Mouse (Mus musculus) cerebellum, adult 9-11 months (tissue): Measurements from ENCODE around the gene Smim17.
"Not testable (repeated sequence)": the region's sequence is repeated elsewhere in the genome, so short reads cannot be mapped to it uniquely, and the experiment has no call there.

Experiments
- DNase-seq: peaks from one replicate; pipeline ENCODE4 v3.0.0; 2022

Smim17 gene

DNA sequence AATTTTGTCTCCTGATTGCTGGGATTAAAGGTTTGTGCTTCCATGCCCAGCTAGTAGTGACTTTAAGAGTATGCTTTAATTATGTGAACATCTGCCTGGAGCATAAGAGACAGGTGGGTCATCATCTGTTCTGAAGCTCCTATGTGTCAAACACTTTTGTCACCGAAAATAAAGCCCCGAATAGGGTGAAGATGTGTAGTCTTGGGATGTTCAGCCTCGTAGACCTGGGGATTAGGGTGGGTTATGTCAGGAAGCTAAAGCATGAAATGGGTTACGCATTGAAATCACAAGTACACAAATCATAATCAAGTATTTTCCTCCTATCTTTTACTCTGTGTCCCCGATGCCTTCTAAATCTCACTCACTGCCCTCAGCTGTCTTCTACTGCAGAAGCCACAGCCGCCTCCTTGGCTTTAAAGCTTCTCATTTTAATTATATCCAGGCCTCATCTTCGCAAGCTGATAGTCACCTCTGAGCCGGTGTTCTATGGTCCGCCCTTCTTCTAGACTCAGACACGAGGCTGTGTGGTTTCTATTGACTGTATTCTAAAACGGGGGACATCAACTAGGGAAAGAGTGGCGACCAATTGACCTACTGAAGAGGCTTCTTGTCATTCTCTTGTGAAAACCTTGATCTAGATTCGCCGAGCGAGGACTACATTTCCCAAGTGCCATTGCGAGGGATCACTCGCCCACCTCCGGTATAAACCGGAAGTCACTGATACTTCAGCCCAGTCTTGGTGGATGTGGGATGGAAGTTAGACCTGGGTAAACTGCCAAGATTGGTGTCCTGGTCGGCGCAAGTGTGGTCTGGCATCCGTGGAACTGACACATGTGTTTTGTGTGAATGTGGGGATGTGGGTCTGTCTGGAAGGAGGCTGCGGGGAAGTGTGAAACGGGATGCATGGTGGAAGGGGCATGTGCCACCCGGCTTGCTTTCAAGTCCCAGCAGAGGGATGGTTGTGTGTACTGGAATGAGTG, at the start of gene Smim17:
Gene Smim17, plus strand, starts transcription at position 720 of the 980 bp plus-strand sequence.
- peak; percentile 80 for DNase-seq

DNA sequence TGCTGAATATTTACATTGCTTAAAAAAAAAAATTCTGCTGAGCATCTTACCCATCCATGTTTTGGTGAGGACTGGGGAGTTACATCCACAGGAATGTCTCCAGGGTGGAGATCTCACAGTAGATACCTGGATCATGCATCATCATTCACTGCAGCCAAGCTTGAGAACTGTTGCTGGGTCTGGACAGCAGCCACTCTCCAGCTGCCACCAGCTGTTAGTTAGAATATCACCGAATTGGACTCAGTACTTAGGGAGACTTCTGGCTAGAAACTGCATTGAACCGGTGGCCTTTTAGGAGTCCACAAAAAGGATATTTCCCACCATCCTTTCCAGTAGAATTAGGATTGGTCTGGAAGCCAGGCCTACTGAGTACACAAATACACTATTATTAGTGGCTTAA, 40.4 kb upstream of the Smim17 start:
- DNase-seq: no peak

GRCm38 (mm10) chr7:6358937-6359590, 39.5 kb upstream of the Smim17 start:
- DNase-seq: peak; percentile 55

- peak; percentile 54 for DNase-seq
These were observed 37.9 kb upstream of the Smim17 start for GRCm38 (mm10) chr7:6360477-6361060.

- peak; percentile 52 for DNase-seq
These were observed 36.8 kb upstream of the Smim17 start for GRCm38 (mm10) chr7:6361756-6362155.

DNA sequence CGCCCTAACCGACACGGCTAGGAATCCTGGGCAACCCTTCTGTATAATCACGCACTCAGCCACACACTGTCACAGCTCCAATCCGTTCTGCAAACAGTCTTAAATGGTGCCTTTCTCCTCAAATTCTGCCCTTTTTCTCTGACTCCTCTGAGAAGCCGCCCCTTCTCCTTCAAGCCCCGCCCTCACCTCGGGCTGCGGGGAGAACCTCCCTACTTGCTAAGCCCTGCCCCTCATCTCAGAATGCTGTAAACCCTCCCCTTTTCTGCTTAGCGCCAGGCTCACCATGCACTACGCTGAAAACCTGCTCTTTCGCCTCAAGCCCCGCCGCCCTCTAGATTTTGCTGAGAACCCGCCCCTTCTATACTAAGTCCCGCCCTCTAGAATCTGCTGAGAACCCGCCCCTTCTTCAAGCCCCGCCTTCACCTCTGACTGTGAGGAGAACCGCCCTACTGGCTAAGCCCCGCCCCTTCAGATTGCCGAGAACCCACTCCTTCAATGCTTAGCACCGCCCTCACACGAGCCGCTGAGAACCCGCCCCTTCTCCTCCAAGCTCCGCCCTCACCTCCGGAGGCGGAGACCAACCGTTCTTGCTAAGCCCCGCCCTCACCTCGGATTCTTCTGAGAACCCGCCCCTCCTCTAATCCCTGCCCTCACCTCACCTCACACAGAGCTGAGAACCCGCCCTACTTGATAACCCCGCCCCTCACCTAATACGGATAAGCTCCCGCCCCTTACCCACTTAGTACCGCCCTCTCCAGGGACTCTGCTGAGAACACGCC, 36.1 kb upstream of the Smim17 start:
- DNase-seq: peak; percentile 100

GRCm38 (mm10) chr7:6363047-6363488, 35.4 kb upstream of the Smim17 start, which contains the start of gene Zfp78:
TSS of gene Zfp78 (plus strand) at chr7:6363280.
- no peak for DNase-seq

DNA sequence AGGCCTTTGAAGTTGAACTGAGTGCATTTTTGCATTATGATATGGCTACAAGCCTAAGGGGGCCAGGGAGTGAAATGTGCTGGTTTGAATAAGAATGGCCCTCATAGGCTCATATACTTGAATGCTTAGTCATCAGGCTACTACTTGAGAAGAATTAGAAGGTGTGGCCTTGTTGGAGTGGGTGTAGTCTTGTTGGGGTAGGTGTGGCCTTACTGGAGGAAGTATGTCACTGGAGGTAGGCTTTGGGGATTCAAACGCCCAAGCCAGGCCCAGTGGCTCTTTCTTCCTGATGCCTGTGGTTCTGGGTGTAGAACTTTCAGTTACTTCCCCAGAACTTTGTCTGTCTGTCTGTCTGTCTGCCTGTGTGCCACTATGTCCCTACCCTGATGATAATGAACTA, 33.8 kb upstream of the Smim17 start:
- no peak for DNase-seq

DNA sequence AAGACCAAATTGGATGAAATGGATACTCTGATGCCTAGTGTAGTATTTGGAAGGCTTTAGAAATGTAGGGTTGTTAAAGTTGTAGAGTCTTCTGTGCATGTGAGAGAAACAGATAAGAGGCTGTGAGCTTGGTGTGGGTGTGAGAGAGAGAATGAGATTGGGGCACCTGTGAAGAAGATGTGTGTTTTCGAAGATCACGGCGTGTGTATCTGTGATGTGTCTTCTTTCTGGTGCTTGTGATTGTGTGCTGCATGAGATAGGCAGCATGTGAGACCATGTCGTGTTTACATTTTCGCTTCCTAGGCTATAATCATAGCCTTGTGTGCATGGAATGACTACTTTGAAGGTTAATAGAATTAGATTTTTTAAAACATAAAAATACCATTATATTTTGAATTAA, 31.3 kb upstream of the Smim17 start:
- DNase-seq: no peak

DNA sequence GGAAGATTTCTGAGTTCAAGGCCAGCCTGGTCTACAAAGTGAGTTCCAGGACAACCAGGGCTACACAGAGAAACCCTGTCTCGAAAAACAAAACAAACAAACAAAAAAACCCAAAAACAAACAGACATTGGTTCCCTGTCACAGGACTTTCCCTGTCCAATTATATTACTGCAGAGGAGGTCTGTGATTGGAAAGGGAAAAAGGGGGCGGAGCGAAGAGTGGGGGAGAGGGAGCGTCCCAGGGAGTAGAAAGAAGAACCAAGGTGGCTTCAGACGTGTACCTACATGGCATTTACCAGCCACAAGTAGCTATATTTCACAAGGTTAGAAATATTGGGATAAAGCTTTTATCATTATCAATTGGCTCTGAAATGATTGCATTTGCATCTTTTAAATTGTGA, 30.4 kb upstream of the Smim17 start:
- not testable (repeated sequence) for DNase-seq

- DNase-seq: no peak
These were observed 29.1 kb upstream of the Smim17 start for GRCm38 (mm10) chr7:6369460-6369859.

GRCm38 (mm10) chr7:6372993-6373392, 25.5 kb upstream of the Smim17 start:
- no peak for DNase-seq

DNA sequence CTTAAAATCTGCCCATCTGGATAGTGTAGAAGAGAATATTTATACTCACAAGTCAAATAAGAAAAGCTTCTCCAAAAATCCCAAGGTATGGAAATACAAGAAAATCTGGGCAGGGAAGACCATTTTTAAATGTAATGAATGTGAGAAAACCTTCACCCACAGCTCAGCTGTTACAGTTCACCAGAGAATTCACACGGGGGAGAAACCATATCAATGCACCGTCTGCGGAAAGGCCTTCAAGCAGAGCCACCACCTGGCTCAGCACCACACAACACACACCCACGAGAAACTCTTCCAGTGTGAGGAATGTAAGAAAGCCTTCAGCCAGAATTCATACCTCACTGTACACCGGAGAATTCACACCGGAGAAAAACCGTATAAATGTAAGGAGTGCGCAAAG, 20.1 kb upstream of the Smim17 start:
- no peak for DNase-seq

DNA sequence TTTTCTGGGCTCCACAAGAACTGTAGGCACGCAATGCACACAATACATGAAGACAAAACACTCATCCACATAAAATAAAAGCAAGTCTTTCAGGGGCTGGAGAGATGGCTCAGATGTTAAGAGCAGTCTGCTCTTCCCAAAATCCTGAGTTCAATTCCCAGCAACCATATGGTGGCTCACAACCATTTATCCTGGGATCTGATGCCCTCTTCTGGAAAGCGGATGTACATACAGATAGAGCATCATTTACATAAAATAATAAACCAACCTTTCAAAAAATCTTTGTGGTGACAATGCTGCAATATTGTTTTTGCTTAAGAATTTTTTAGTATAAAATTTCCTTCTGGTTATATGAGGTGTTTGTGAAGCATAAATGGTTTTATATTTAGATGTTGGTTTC, 17.1 kb upstream of the Smim17 start:
- DNase-seq: no peak

DNA sequence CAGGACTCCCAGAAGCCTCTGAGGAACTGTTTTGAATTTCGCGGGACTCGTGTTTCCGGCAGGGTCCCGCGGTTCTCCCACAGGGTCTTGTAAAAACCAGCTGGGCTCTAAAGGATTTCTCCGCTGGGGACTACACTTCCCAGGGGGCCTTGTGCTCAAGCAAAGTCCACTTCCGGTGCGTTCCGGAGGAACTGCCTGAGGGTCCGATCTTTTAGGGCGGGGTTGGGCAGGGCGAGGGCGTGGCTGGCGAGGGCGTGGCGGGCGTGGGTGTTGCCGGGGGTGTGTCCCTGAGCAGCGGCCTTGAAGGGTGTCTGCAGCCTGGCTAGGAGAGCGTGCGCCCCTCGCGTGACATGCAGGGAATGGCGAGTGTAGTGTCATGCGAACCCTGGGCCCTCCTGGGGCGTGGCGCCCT, 15.5 kb upstream of the Smim17 start, which contains the start of gene Zfp28:
Gene Zfp28, plus strand, starts transcription at position 252 of the 412 bp plus-strand sequence.
- peak; percentile 94 for DNase-seq

DNA sequence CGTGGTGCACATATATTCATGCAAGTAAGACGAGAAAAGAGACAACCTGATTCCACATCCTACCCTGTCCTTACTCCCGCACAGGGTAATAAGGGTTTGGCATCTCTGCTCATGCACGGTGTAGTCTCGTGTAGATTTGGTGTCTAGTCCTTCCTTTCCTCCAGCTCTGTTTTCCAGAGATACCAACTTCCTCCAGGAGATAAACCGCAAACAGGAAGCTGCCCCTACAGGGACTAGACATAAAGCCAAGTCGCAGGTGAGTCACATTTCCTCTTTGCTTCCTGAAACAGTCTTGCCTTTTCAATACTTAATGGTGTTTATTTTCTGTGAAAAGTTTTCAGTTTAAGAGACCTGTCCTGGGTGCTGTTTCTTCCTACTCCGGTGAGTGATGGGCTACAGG, 14.5 kb upstream of the Smim17 start:
- DNase-seq: no peak

DNA sequence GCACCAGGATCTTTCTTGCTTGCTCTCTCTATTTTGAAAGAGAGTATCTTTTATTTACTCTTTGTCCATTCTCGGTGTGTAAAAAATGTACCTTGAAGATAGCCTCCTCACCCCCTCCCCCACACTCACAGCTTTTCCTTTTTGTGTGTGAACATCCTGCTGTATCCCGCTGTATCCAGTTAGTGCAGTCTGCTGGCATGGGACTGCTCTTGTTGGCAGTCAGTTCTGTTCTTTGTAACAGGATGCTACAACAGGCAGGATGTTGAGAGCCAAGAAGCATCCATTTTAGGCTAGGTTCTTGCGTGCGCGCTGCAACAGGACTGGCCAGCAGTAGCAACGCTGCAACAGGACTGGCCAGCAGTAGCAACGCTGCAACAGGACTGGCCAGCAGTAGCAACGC, 11.5 kb upstream of the Smim17 start:
- DNase-seq: no peak

- no peak for DNase-seq
These were observed 9.5 kb upstream of the Smim17 start for GRCm38 (mm10) chr7:6388971-6389370.

- no peak for DNase-seq
These were observed 9.1 kb upstream of the Smim17 start for GRCm38 (mm10) chr7:6389449-6389848.

GRCm38 (mm10) chr7:6410043-6410442, 11.5 kb downstream of the Smim17 start, which contains the start of gene Gm20715:
TSS of gene Gm20715 (plus strand) at chr7:6410277.
- no peak for DNase-seq

DNA sequence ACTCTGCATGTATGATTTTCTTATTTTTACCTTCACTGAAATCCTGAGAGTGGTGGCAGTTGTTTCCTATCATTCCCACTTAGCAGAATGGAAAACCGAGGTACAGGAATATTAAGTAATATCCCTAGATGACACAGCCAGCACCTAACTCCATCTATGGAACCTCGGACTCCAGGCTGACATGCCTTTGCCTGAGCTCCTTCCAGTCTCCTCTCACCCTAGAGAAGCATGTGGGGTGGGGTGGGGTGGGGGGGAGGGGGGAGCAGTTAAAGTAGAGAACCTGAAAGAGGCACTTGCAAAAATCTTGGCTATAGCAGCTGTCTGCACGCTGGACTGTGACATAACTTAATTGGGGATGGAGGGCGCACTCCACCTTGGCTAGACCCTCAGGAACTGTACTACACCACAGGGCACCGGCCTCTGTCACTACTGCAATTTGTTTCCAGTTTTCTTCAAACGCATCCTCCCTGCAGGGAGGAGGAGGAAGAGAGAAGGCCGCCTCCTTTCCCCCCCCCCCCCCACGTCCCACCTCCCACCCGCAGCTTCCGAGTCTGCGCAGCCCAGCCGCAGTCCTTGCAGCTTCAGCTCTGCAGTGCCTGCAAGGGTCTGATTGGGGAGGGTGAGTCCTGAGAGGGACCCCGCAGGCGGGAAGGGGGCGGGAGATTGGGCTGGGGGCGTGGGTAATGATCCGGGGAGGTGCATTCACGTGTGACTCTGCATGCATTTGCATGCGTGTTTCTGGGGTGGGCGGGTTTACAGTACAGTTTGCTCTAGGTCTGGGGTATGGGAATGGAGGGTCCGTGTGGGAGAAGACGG, 16.3 kb downstream of the Smim17 start:
- peak; percentile 24 for DNase-seq

DNA sequence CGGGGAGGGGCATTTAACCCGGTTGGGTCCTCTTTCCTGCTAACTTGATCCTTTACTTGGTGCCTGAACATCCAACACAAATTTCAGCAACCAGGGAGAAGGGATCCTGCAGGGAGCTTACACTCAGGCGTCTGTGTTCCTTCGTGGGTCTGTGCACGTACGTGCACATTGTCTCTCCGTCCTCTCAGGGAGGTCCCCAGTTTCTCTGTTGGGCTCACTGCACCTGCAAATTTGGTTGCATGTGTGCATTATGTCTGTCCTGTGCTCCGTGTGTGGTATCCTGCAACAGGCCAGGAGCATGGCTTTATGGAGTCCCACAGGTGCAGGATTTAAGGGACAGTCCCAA, 16.9 kb downstream of the Smim17 start:
- DNase-seq: no peak
